Mouse (Mus musculus): ENCODE data around the gene Gm13691.
"Not testable (repeated sequence)": the region's sequence is repeated elsewhere in the genome, so short reads cannot be mapped to it uniquely, and the experiment has no call there.

Gm13691 gene

DNA sequence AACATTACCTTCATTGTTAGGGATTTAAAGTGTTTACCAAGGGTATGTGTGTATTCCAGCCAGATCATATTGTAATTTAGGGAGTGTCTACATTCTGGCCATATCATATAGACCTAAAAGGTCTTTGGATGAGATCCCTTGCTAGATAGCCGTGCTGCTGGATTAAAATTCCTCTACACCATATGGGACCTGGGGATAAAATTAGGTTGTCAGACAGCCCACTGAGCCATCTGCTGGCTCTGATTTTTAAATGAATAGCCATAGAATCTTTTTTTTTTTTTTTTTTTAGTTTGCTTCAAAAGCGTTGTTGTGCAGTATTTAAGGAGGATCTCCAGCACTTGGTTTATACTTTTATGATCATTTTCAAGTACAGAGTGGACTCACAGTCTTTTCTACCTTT lies 42.2 kb downstream of the Gm13691 start:
- DNase-seq (ENCODE audit: low read depth, low spot score): no peak

DNA sequence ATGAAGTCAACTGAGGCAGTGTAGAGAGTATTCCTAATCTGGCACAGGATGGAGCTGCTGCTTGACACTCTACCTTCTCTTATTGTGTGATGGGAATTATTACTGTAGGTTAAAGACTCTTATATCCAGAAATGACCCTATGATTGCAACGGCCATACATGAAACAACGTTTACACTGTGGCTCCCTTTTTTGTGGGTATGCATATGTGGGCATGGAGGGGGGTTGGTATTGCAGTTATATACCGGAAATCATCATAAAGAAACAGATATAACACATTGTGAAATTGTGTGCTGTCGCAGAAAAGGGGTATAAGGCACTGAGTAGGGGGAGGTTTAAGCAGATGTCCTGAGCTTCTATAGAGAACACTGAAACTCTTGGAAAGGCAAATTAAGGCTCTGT lies 45.6 kb downstream of the Gm13691 start:
- no peak for DNase-seq (ENCODE audit: low read depth, low spot score)

GRCm38 (mm10) chr2:84037304-84037703 lies 47.0 kb downstream of the Gm13691 start:
- peak; percentile 16 for DNase-seq (ENCODE audit: low read depth, low spot score)

DNA sequence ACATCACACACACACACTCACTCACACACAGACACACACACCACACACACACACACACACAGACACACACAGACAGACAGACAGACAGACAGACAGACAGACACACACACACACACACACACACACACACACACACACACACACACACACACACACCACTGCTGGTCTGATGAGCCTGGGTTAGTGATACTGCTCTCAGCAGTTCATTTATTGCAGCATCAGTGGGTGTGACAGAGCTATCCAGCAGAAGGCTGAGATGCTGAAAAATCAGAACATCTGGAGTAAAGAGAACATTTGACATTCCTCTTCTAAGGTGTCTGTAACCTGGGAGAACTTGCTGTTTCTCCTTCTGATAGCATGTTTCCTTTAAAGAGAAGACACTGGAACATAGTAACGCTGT lies 47.6 kb downstream of the Gm13691 start:
- DNase-seq (ENCODE audit: low read depth, low spot score): not testable (repeated sequence)

DNA sequence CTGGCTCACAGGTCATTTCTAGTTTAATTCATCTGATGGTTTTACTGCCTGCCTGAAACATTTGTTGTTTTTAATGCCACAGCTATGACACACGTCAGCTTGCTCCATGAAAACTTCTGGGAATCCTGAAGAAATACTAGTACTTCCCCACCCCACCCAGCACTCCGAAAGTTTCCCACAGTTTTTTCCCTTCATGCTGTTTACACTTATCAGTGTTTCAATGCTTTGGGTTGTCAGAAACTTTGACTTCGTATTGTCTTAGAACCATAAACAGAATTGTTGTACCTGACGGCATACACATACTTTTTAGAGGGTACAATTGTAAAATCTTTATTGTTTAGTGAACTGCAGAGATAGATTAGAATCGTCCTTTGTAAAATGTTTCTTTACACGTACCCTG lies 48.9 kb downstream of the Gm13691 start:
- no peak for DNase-seq (ENCODE audit: low read depth, low spot score)
